Mouse (Mus musculus): Measurements from ENCODE around the gene Tmem234. TPM values are rescaled to one million over a fixed set of nuclear protein-coding genes. Genes with fewer than 3 reads are reported as not detected.

Tmem234 gene
- total RNA-seq, 2 experiments from 2014 or later: 28.8 to 32.9 TPM

DNA sequence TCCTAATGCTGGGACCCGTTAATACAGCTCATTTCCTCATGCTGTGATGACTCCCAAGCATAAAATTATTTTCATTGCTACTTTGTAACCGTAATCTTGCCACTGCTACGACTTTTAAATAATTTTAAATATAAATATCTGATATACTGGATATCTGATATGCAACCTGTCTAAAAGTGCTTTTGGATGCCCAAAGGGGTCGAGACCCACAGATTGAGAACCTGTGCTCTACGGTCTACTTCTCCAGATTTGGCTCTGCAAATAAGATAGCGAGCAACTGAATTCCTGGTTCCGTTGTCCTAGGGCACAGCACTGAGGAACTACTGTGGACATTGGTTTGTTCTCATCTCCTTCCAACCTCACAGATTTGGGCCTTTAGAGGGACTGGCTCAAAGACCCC, 22.8 kb upstream of the Tmem234 start:
- no peak for DNase-seq (ENCODE audit: low spot score)

DNA sequence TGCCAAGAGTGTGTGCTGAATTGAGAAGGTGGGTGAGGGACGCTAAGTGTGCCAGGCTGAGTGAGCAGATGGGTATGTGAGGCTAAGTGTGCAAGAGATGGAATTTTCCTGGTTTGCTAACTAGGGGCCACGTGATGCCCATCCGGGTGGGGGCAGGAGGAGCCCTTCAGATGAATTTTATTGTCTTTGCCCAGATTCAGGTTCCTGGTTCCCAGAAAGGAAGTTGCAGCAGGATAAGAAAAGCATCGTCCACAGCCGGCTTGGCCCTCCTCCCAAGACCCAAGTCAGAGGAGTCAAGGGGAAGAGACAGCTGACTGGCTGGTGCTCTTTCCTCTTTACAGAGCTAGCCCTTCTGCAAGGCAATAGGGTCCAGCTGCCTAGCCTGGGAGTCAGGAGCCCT, 22.0 kb upstream of the Tmem234 start, which contains the start of gene Fam167b:
Fam167b (minus strand) TSS at position 84 of the 400 bp plus-strand sequence.
- DNase-seq (ENCODE audit: low spot score): no peak

GRCm38 (mm10) chr4:129580347-129580746, 20.1 kb upstream of the Tmem234 start:
- no peak for DNase-seq (ENCODE audit: low spot score)

GRCm38 (mm10) chr4:129582251-129582650, 18.2 kb upstream of the Tmem234 start:
- DNase-seq (ENCODE audit: low spot score): no peak

DNA sequence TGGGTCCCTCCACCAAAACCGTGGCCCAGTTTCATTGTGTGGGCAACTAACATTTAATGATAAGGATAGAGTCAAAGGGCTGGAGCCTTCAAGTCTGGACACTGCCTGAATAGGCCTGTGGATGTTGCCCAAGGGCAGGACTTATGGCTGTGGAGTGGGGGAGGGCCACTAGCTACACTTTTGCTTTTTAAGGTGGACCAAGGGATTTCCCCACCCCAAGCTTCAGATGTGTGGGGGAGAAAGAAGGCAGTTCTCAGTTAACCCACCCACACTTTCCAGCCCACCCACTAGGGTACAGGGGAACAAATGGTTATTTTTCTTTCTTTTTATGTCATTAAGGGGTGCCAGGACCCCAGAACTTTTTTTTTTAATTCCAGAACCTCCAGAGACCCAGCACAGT, 16.1 kb upstream of the Tmem234 start:
- DNase-seq (ENCODE audit: low spot score): no peak

- DNase-seq (ENCODE audit: low spot score): peak; percentile 83
These were observed 15.4 kb upstream of the Tmem234 start for GRCm38 (mm10) chr4:129584884-129585608.

GRCm38 (mm10) chr4:129585773-129586172, 14.7 kb upstream of the Tmem234 start:
- DNase-seq (ENCODE audit: low spot score): no peak

DNA sequence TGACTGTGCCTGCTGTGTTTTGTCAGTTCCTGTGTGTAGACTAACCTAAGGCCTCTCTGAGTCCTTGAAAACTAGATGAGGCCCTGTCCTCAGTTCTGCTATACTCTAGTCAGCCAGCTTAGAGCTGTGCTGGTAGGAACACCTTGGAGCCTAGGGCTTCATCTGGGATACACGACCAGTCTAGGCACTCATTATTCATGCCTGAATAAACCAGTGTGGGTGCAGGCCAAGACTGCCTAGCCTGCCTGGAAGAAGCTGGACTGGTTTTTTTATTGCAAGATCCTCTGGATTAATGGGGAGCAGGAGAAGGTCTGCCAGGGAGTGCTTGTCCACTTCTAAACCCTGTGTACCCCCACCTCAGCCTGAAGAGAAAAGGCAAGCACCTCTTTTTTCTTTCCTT, 13.5 kb upstream of the Tmem234 start:
- no peak for DNase-seq (ENCODE audit: low spot score)

DNA sequence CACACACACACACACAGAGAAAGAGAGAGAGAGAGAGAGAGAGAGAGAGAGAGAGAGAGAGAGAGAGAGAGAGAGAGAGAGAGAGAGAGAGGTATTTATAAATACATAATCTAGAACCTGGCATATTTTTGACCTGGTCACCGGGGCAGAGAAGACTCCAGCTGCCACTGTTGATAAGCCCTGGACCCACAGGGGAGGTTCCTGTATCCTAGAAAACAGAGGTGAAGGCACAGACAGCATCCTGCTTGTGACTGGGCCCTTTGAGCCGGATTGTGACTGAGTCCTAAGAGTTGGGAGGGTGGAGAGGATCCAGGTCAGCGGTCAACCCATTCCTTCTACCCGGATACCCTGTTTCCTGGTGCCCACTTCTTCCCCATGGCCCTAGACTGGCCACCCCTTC, 11.6 kb upstream of the Tmem234 start:
- no peak for DNase-seq (ENCODE audit: low spot score)

DNA sequence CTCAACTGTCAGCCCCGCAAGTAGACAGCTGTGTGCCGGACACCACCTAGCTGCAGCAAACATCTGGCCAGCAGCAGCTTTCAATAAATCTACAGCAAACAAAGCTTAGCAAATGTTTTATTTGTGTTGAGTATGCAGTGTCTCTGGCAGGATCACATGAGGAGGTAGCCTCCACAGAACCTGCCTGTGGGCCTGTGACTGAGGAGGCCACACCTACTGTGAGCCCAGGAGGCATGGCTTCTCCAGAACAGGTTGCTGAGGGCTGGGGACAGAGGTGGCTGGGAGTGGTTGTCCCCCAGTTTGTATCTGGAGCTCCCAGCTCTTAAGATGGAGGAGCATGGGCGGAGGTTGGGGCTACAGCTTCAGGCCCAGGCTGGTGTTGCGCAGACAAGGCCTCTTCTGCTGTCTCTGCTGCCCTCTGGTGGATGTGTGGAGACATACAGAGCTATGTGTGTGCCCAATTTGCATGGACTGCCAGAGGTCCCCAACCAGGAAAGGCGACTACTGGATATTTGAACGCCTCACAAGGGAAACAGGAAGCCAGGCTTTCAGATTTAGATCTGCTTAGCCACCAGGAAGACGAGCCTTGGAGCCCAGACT, 8.1 kb downstream of the Tmem234 start:
- DNase-seq (ENCODE audit: low spot score): peak; percentile 84

DNA sequence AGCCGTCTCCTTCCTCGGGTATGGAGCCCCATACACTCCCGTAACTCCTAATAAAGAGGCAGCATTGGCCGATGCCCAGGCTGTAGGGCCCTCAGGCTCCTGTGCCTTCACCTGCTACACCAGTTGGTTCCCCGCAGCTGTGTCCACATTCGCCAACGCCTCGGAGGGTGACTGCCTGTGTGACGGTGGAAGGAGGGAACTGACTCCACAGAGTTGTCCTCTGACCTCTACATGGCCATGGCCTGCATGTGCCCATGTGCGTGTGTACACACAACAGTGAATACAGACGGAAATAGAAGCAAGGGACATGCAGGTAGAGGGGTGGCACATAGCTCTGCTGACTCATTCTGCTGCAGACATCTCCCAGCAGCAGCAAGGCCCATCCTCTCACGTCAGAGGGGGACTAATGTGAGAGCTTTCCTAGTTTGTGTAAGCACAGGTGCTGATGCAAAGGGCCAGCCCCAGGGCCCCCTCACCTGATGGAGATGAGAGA, 8.7 kb downstream of the Tmem234 start:
- no peak for DNase-seq (ENCODE audit: low spot score)

GRCm38 (mm10) chr4:129610026-129610425, 9.6 kb downstream of the Tmem234 start:
- no peak for DNase-seq (ENCODE audit: low spot score)

- no peak for DNase-seq (ENCODE audit: low spot score)
These were observed 10.0 kb downstream of the Tmem234 start for GRCm38 (mm10) chr4:129610472-129610871.

GRCm38 (mm10) chr4:129614093-129614492, 13.6 kb downstream of the Tmem234 start, which contains the start of gene Dcdc2b:
Gene Dcdc2b, minus strand, starts transcription at chr4:129614257.
- no peak for DNase-seq (ENCODE audit: low spot score)

DNA sequence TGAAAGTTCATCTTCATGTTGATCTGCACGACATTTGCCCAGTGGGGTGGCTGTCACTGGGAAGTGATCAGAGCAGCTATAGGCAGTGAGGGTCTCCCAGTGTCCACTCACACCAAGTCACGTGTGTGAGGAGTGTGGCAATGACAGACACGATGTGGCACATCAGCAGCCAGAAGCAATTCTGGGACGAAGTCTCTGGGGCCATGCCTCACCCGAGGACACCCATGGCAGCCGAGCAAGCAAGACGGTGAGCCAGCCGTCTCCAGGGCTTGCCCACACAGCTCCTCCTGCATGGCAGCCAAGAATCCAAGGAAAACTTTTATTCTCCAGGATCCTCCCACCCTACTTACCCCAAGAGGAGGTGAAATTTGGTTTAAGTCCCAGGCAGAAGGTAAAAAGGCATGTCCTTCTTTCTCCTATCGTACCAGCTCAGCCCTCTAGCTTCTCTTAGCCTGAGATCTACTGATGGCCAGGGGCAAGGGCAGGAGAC, 15.4 kb downstream of the Tmem234 start:
- no peak for DNase-seq (ENCODE audit: low spot score)

GRCm38 (mm10) chr4:129616631-129617030, 16.2 kb downstream of the Tmem234 start:
- DNase-seq (ENCODE audit: low spot score): no peak

DNA sequence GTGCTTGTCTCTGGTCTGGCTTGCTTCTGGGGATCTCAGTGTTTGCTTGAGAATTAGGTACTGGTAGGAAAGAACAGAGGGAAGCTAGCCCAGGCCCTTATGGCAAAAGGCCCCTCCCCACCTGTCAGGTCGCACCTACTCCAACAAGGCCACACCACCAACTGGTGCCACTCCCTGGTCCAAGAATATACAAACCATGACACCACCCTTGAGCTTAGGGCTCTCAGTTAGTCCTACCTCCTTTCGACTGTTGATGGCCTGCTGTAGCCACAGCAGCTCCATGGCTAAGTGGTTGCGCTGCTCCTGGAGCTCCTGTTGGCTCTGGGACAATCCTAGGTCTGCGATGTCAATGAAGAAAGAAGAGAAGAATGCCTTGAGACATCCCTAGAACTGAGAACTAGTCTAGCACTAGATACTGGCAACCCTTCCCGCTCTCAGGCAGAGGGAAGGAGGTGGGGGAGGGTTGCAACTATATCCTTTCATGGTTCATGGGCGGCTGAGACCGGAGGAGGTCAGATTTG, 16.7 kb downstream of the Tmem234 start:
- no peak for DNase-seq (ENCODE audit: low spot score)

- no peak for DNase-seq (ENCODE audit: low spot score)
These were observed 17.6 kb downstream of the Tmem234 start for GRCm38 (mm10) chr4:129618031-129618430.

GRCm38 (mm10) chr4:129618786-129619691, 18.6 kb downstream of the Tmem234 start, which contains the start of gene Iqcc:
Gene Iqcc, minus strand, starts transcription at chr4:129619099.
- DNase-seq (ENCODE audit: low spot score): peak; percentile 97

DNA sequence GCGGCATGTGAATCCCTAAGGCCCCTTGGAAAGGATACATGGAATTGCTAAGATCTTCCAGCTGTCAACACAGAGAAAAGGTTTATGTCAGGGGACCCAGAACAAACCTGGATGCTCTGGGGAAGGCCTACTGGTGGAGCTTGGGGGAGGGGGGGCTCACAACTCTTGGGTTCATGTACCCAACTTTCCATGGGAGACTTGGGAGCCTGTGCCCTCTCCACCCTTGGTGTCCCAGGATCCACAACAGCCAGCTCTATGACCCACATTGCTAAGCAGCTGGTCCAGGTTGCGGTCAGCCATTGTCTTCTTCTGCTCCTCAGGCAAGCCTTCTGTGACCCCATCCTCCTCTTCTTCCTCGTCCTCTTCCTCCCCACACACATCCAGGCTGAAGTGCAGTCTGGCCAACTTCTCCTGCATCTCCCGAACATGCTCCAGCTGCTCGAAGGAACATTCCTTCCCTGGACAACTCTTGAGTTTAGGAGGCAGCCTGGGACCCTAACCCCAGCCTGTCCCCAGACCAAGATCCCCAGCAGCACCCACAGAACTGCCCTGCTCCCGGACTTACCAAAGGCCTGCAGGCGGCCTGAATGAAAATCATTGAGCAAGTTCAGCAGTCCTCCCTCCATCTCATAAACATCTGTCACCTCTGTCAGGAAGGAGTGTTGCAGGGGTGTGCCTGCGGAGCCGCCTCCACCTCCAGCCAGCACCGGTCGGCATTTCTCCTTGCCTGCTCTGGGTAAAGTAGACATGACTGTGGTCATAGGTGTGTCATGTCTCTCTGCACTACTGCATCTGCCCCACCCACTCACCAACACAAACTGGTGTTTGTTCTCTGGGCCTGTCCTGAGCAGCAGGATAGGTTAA, 20.2 kb downstream of the Tmem234 start:
- DNase-seq (ENCODE audit: low spot score): no peak
